Mouse (Mus musculus) heart, embryonic 15.5 days (tissue): ENCODE results near the gene Il11ra1. TPM values are rescaled to one million over a fixed set of nuclear protein-coding genes. Genes with fewer than 3 reads are reported as not detected.

Source experiments
- ATAC-seq: fragments of 200-750 bp; cut with Nextera tagmentation; replicated peaks from 2 replicates; pipeline ENCODE4 v1.8.0; 2017; ENCODE audit warnings: low read depth, moderate TSS enrichment; ENCODE audit not compliant: insufficient number of reproducible peaks, insufficient read depth, low FRiP score
- H3K27ac ChIP-seq: fragments of 300-500 bp; sonication (generic); 2 replicates; pipeline ENCODE4 v1.5.1; 2015; ENCODE audit warnings: mild to moderate bottlenecking, inconsistent platforms
- H3K27me3 ChIP-seq: fragments of 300-500 bp; sonication (generic); 2 replicates; pipeline ENCODE4 v1.6.1; 2015; ENCODE audit warnings: inconsistent platforms
- H3K36me3 ChIP-seq: fragments of 300-500 bp; sonication (generic); 2 replicates; pipeline ENCODE4 v1.6.1; 2015; ENCODE audit warnings: mild to moderate bottlenecking, inconsistent platforms
- H3K4me1 ChIP-seq: fragments of 300-500 bp; sonication (generic); replicated peaks from 2 replicates; pipeline ENCODE4 v1.6.1; 2015; ENCODE audit warnings: inconsistent platforms
- H3K4me2 ChIP-seq: fragments of 300-500 bp; sonication (generic); 2 replicates; pipeline ENCODE4 v1.6.1; 2015; ENCODE audit warnings: inconsistent platforms, mild to moderate bottlenecking, moderate library complexity
- H3K4me3 ChIP-seq: fragments of 300-500 bp; sonication (generic); 2 replicates; pipeline ENCODE4 v1.5.1; 2015; ENCODE audit warnings: mild to moderate bottlenecking, inconsistent platforms
- H3K9ac ChIP-seq: fragments of 300-500 bp; sonication (generic); 2 replicates; pipeline ENCODE4 v1.6.1; 2015; ENCODE audit warnings: mild to moderate bottlenecking, inconsistent platforms
- H3K9me3 ChIP-seq: fragments of 300-500 bp; sonication (generic); replicated peaks from 2 replicates; pipeline ENCODE4 v1.6.1; 2016; ENCODE audit warnings: inconsistent platforms
- WGBS: fragments of 180-500 bp; shearing (Covaris S2); methylation state at CpG from one replicate; pipeline ENCODE4 v1.1.7; 2015; ENCODE audit warnings: mixed read lengths; 5-methylcytosine and 5-hydroxymethylcytosine counted together
- polyA plus RNA-seq: library from polyadenylated mRNA; unstranded; fragments of >200 nt; fragmentation: Nextera tagmentation; extraction: Ambion mirVana; gene quantifications from 2 replicates; pipeline ENCODE4 v1.2.1, GENCODE M21; 2015

Gene Il11ra1
- polyA plus RNA-seq, 1 experiment from 2014 or later, result 130 TPM

DNA sequence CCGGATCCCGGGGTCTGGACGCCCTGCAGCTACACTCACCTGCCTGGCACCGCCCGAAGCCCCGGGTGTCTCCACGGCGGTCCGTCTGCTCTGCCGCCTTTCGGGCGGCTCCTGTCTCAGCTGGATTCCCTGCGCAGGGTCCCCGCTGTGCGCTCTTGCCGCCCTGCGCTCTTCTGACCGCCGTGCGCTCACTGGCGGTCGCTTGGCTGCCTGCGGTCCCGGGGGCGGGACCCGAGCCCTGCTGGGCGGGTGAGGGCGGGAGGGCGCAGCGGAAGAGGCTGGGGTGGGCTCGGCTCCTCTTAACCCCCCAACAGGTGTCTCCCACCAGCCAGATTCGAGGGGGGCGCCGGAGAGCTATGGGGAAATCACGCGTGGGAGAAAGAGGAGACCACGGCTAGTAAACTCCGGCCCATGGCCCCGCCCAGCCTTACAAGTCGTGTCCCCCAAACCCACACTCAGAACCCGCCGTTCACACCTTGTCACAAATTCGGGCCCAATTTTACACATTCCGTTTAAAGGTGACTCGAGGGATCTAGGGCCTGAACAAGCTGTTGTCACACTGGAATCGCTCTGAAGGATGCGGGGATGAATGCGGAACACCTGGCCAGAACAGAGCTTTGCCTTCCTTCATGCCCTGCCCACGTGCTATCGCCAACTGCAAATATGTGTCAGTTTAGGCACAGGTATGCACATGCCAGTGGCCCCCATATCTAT, 31.4 kb downstream of the Il11ra1 start, which contains the start of gene Arid3c:
TSS of gene Arid3c (minus strand) at position 91 of the 714 bp plus-strand sequence.
- peak within 1 kb of the TSS; percentile 43; the same call in 1 of the 2 replicates for H3K9ac ChIP-seq
- ATAC-seq, result 0 out of 2 replicates have a peak, but pooled peaks have one; percentile 37
- 2% methylated on average over 50 of the region's 50 CpGs for WGBS

DNA sequence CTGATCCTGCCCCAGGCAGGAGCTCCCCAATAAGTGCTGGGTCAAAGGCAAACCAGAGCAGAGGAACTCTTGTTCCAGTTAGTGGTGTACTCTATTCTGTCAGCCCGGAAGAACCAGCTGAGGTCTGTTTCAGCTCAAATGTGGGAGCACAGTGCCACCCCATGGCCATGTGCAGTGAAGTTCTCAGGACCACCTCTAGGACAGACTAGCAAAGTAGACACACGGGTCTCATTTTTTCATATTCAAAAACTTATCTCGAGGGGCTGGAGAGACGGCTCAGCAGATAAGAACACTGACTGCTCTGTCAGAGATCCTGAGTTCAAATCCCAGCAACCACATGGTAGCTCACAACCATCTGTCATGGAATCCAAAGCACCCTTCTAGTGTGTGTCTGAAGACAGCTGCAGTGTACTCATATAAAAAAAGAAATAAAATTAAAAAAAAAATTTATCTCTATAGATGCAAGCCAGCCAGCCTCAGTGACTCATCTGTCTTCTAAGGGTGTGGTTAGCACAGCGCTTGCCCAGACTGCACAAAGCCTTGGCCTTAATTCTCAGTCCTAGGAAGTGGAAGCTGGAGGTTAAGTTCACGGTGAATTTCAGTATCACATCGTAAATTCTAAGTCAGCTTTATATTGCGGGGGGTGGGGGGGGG, 37.9 kb downstream of the Il11ra1 start:
- no peak overlapping the region for H3K9ac ChIP-seq
- no peaks in the 10 kb centered on the region for H3K9me3 ChIP-seq
- no peak overlapping the region for H3K4me2 ChIP-seq
- ATAC-seq, result no peak
- H3K4me1 ChIP-seq, result peaks cover 11% of the 10 kb centered on the region
- WGBS, result 40% methylated on average over 8 of the region's 8 CpGs
- H3K36me3 ChIP-seq, result peaks cover 6% of the 10 kb centered on the region; the same call in 1 of the 2 replicates
- no peak overlapping the region for H3K27ac ChIP-seq
- peaks cover 22% of the 10 kb centered on the region for H3K27me3 ChIP-seq
- H3K4me3 ChIP-seq, result no peak overlapping the region

More for the DNA sequence above, 31.4 kb downstream of the Il11ra1 start, which contains the start of gene Arid3c:
- Histone ChIP-seq H3K4me1 (peaks cover 10% of the 10 kb centered on the region), H3K4me2 (peak within 1 kb of the TSS; percentile 86), H3K4me3 (peak within 1 kb of the TSS; percentile 46), H3K27ac (no peak within 1 kb of the TSS), H3K9me3 (no peaks in the 10 kb centered on the region), H3K36me3 (no peaks in the 10 kb centered on the region), H3K27me3 (peaks cover 81% of the 10 kb centered on the region)

DNA sequence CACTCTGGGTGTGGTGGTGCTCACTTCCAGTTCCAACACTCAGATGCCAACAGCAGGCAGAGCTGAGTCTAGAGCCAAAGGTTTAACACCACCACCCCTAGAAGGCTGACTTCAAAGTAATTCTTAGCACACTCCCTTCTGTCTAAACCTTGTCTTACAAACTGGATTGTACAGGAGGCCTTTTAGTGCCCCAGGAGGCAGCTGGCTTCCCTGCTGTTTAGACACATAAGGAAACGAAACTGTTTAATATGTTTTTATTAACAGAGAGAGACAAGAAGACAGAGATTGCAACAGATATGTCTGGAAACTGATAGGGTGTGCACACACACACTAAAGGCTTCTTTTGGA, 38.4 kb downstream of the Il11ra1 start:
- Histone ChIP-seq H3K27ac (no peak overlapping the region), H3K9me3 (no peaks in the 10 kb centered on the region), H3K36me3 (peaks cover 6% of the 10 kb centered on the region; the same call in 1 of the 2 replicates), H3K4me3 (no peak overlapping the region), H3K27me3 (peaks cover 17% of the 10 kb centered on the region), H3K4me1 (peaks cover 11% of the 10 kb centered on the region), H3K4me2 (no peak overlapping the region), H3K9ac (no peak overlapping the region)
- 71% methylated on average over 1 of the region's 1 CpGs for WGBS
- ATAC-seq, result no peak

DNA sequence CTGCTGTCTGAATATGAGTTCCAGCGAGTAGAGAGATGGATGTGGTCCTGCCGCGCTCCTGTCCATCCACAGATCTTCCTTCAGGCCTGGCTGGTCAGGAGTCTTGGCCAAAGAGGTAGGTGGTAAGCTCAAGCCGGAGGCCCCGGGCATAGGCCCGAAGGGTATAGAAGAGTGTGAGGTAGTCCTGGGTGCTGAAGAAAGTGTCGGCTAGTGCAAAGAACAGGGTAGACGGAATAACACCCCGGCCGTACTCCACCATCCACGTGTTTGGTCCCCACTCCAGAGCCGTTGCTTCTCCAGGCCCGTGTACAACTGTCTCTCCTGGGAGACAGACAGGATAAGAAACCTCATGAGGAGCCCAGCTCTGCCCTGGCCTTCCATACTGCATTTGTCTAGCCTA, 39.5 kb downstream of the Il11ra1 start:
- H3K4me1 ChIP-seq, result peaks cover 11% of the 10 kb centered on the region
- H3K27me3 ChIP-seq, result peaks cover 8% of the 10 kb centered on the region; the same call in 1 of the 2 replicates
- peaks cover 6% of the 10 kb centered on the region; the same call in 1 of the 2 replicates for H3K36me3 ChIP-seq
- H3K9me3 ChIP-seq, result no peaks in the 10 kb centered on the region
- H3K4me2 ChIP-seq, result no peak overlapping the region
- H3K27ac ChIP-seq, result no peak overlapping the region
- no peak for ATAC-seq
- no peak overlapping the region for H3K4me3 ChIP-seq
- WGBS, result 91% methylated on average over 13 of the region's 13 CpGs
- no peak overlapping the region for H3K9ac ChIP-seq

DNA sequence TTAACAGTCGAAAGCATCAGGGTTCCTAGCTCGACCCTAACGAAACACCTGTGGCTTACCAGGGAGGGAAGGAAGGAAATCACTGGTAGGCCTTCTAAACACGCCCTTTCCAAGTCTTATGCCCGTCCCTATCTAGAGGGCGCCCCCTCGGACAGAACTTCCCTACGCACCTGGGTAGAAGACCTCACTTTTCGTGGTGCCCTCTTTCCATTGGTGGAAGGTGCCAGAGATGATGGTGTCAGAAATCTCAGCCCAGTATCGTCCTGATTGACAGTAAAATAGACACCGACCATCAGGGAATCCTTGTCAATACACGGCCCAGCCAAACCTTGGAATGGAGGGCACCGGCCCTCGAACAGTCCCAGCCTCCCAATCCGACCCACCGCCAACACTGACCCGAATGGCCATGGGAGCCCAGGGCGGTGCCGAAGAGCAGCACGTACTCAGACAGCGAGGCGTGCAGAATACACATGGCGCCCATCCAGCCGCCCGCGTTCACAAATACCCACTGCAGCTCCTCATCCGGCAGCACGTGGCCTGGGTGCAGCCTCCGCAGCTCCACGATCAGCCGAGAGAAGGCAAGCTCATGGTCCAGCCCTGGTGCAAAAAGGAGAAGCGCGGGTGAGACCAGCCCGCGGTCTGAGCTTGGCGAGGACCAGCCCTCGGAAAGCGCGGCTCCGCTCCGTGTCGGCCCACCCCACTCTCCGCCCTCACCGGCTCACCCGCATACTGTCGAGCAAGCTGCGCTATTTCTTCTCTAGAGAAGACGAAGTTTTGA, 40.8 kb downstream of the Il11ra1 start:
- H3K27ac ChIP-seq, result peak overlapping the region; percentile 82
- H3K36me3 ChIP-seq, result peaks cover 6% of the 10 kb centered on the region; the same call in 1 of the 2 replicates
- 2% methylated on average over 48 of the region's 48 CpGs for WGBS
- H3K4me3 ChIP-seq, result peak overlapping the region; percentile 74
- H3K4me1 ChIP-seq, result peaks cover 11% of the 10 kb centered on the region
- H3K27me3 ChIP-seq, result peaks cover 2% of the 10 kb centered on the region; the same call in 1 of the 2 replicates
- ATAC-seq, result peak; percentile 77
- peak overlapping the region; percentile 94 for H3K4me2 ChIP-seq
- no peaks in the 10 kb centered on the region for H3K9me3 ChIP-seq
- H3K9ac ChIP-seq, result peak overlapping the region; percentile 72

DNA sequence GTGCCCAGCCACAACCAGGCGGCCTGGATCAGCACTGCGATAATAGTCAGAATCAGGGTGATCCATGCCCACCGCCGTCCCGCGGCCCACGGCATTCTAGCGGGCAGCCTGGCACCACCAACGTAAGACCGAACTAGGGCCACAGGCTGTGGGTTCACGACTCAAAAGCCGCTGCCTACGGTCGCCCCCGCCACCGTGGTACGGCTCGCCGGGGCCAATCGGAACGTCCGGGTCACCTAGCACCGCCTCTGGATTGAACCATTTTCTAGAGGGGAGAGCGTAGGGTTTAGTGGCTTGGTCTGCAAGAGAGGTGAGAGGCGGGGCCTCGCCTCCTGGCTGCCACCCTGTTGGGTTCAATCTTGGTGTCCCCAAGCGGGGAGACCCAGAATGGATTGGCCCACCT, 41.4 kb downstream of the Il11ra1 start:
- WGBS, result under 1% methylated on average over 27 of the region's 27 CpGs
- H3K4me2 ChIP-seq, result peak overlapping the region; percentile 94
- H3K4me1 ChIP-seq, result peaks cover 11% of the 10 kb centered on the region
- peak overlapping the region; percentile 74 for H3K4me3 ChIP-seq
- peak; percentile 97 for ATAC-seq
- H3K9ac ChIP-seq, result peak overlapping the region; percentile 72
- H3K9me3 ChIP-seq, result 0 out of 2 replicates have a peak, but pooled peaks cover 4% of the 10 kb centered on the region
- peak overlapping the region; percentile 82 for H3K27ac ChIP-seq
- peaks cover 6% of the 10 kb centered on the region; the same call in 1 of the 2 replicates for H3K36me3 ChIP-seq
- no peaks in the 10 kb centered on the region for H3K27me3 ChIP-seq

DNA sequence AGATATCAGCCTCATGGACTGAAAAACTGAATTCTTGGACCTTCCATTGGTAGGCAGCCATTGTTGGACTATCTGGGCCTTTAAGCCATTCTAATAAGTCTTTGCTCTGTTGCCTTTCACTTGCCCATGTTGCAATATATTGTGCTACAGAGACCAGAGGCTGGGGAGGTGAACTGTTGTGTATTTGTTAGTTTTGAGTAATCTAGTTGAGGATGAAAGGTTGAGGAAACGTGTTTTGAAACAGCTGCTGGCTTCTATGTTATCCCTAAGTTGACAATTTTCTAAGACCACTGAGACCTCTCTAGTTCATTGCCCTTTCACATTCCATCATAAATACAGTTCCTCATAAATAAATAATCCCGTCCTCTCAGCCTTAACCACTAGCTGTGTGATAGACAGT, 44.3 kb downstream of the Il11ra1 start:
- 77% methylated on average over 2 of the region's 2 CpGs for WGBS
- H3K9ac ChIP-seq, result no peak overlapping the region

DNA sequence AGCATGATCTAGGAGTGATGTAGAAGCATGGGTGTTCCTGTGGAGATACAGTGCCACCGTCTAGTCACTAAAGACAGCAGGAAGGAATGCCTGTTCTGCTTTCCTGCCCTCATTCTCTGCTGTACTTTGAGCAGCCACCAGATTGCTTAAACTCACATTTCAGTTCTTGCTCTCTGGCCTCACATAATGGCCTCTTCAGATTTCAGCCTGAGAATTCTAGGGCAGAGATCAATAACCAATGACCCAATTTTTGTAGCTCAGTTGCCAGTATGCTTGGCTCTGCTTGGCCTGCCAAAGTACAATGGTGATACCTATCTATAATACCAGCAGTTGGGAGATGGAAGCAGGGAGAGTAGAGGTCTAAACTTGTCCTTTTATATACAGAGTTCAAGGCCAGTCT, 45.2 kb downstream of the Il11ra1 start:
- Histone ChIP-seq H3K4me1 (peaks cover 8% of the 10 kb centered on the region), H3K9ac (no peak overlapping the region), H3K4me3 (no peak overlapping the region), H3K36me3 (peaks cover 5% of the 10 kb centered on the region; the same call in 1 of the 2 replicates), H3K27me3 (no peaks in the 10 kb centered on the region), H3K27ac (no peak overlapping the region), H3K4me2 (no peak overlapping the region), H3K9me3 (0 out of 2 replicates have a peak, but pooled peaks cover 6% of the 10 kb centered on the region)
- WGBS, result 52% methylated on average over 1 of the region's 1 CpGs
- ATAC-seq, result no peak

More for the DNA sequence above, 44.3 kb downstream of the Il11ra1 start:
- Histone ChIP-seq H3K36me3 (peaks cover 7% of the 10 kb centered on the region), H3K4me2 (no peak overlapping the region), H3K9me3 (0 out of 2 replicates have a peak, but pooled peaks cover 6% of the 10 kb centered on the region), H3K27ac (no peak overlapping the region), H3K4me1 (peaks cover 11% of the 10 kb centered on the region), H3K27me3 (no peaks in the 10 kb centered on the region), H3K4me3 (no peak overlapping the region)
- no peak for ATAC-seq

DNA sequence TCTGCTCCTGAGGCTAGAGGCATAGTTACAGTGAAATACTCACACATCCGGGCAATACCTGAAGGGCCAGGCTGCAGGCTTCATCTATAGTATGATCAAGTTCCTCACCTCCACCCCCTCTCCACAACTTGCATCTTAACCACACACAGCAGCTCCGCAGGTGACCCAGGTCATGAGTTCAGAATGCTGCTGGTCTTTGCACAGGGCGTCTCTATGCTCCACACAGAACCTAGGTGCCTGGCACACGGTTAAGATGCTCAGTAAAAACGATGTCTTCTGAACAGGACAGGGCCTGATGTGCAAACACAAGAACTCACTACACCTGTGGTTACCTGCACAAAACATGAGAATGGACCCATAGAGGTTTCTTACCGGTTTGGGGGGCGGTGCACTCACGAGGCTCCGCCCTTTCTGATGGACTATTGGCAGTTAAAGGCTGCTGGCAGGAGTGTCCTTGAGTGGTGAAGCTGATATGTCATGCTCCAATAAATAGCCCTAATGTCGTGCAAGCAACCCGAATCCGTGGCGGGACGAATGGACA, 55.1 kb downstream of the Il11ra1 start, which contains the start of gene Galt:
TSS of gene Galt (plus strand) at position 432 of the 541 bp plus-strand sequence.
- ATAC-seq, result peak; percentile 25; the same call in 1 of the 2 replicates
- Histone ChIP-seq H3K4me3 (peak within 1 kb of the TSS; percentile 78), H3K27me3 (no peaks in the 10 kb centered on the region), H3K36me3 (peaks cover 9% of the 10 kb centered on the region; the same call in 1 of the 2 replicates), H3K9me3 (no peaks in the 10 kb centered on the region), H3K27ac (peak within 1 kb of the TSS; percentile 95), H3K9ac (peak within 1 kb of the TSS; percentile 81), H3K4me1 (peaks cover 32% of the 10 kb centered on the region), H3K4me2 (peak within 1 kb of the TSS; percentile 82)
- WGBS, result 11% methylated on average over 14 of the region's 14 CpGs

DNA sequence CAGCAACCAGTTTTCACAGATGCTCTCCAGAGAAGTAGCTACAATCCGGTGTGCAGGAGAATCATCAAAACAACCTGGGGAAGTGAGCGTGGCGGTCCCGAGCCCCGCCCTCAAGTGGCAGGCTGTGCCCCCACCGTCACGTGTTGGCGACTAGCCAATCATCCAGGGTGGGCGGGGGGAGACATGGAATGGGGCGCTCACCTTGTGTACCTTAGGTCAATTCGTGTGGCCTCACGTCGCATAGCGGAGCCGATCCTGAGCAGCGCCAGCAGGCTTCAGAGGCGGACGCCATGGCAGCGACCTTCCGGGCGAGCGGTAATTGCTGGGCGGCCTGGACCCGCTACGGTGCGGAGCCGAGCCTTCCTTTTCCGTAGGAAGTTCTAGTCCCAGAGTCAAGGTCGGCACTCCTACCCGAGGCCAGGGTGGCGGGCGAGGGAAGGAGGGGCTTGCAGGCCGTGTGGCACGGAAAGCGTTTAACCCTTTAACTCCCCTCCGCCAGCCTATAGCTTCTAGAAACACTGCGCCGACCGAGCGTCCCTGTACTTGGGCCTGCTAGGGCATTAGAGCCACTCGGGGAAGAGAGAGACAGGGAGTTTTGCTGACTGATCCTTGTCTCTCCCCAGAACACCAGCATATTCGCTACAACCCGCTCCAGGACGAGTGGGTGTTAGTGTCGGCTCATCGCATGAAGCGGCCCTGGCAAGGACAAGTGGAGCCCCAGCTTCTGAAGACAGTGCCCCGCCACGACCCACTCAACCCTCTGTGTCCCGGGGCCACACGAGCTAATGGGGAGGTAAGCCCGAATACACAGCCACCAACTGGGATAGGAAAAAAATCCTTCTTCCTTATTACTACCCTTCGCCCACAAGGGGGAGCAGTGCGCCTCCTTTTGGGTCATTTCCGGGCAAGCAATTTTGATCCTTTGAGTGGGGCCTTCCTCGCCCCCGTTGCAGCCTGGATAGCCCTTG, 55.8 kb downstream of the Il11ra1 start, which contains the start of gene Sigmar1:
TSS of gene Sigmar1 (minus strand) at position 820 of the 968 bp plus-strand sequence.
- under 1% methylated on average over 57 of the region's 57 CpGs for WGBS
- Histone ChIP-seq H3K4me3 (peak within 1 kb of the TSS; percentile 78), H3K4me2 (peak within 1 kb of the TSS; percentile 82), H3K27ac (peak within 1 kb of the TSS; percentile 95), H3K27me3 (no peaks in the 10 kb centered on the region), H3K36me3 (peaks cover 9% of the 10 kb centered on the region; the same call in 1 of the 2 replicates), H3K4me1 (peaks cover 36% of the 10 kb centered on the region), H3K9ac (peak within 1 kb of the TSS; percentile 81), H3K9me3 (no peaks in the 10 kb centered on the region)
- ATAC-seq, result peak; percentile 61
